Mouse (Mus musculus) heart, embryonic 16.5 days (tissue): Measurements from ENCODE around the gene Cxxc4. TPM values are rescaled to one million over a fixed set of nuclear protein-coding genes. Genes with fewer than 3 reads are reported as not detected.
"Not testable (repeated sequence)": the region's sequence is repeated elsewhere in the genome, so short reads cannot be mapped to it uniquely, and the experiment has no call there.

ENCODE experiments used
- ATAC-seq: fragments of 200-750 bp; cut with Nextera tagmentation; replicated peaks from 2 replicates; pipeline ENCODE4 v1.8.0; 2017; ENCODE audit warnings: moderate number of reproducible peaks; ENCODE audit not compliant: insufficient read depth, low FRiP score; ENCODE audit errors: extremely low read depth
- H3K27ac ChIP-seq: fragments of 300-500 bp; sonication (generic); 2 replicates; pipeline ENCODE4 v1.5.1; 2014; ENCODE audit warnings: mild to moderate bottlenecking, low read length, control low read depth, moderate library complexity
- H3K27me3 ChIP-seq: fragments of 300-500 bp; sonication (generic); 2 replicates; pipeline ENCODE4 v1.6.1; 2014; ENCODE audit warnings: low read length, mixed read lengths; ENCODE audit not compliant: control insufficient read depth, insufficient read depth
- H3K36me3 ChIP-seq: fragments of 300-500 bp; sonication (generic); 2 replicates; pipeline ENCODE4 v1.6.1; 2014; ENCODE audit not compliant: control insufficient read depth, insufficient read depth
- H3K4me1 ChIP-seq: fragments of 300-500 bp; sonication (generic); 2 replicates; pipeline ENCODE4 v1.6.1; 2014; ENCODE audit warnings: low read length, mixed read lengths; ENCODE audit not compliant: control insufficient read depth, insufficient read depth
- H3K4me2 ChIP-seq: fragments of 300-500 bp; sonication (generic); 2 replicates; pipeline ENCODE4 v1.6.1; 2014; ENCODE audit warnings: low read depth, mild to moderate bottlenecking, control low read depth, low read length
- H3K4me3 ChIP-seq: fragments of 300-500 bp; sonication (generic); 2 replicates; pipeline ENCODE4 v1.5.1; 2014; ENCODE audit warnings: mild to moderate bottlenecking, control low read depth, low read length
- H3K9ac ChIP-seq: fragments of 300-500 bp; sonication (generic); 2 replicates; pipeline ENCODE4 v1.6.1; 2014; ENCODE audit warnings: low read length, control low read depth
- H3K9me3 ChIP-seq: fragments of 300-500 bp; sonication (generic); replicated peaks from 2 replicates; pipeline ENCODE4 v1.6.1; 2016; ENCODE audit warnings: low read length; ENCODE audit not compliant: control insufficient read depth
- WGBS: fragments of 180-500 bp; shearing (Covaris S2); extraction: QIAGEN DNeasy Blood & Tissue Kit; methylation state at CpG from one replicate; pipeline ENCODE4 v1.1.7; 2014; 5-methylcytosine and 5-hydroxymethylcytosine counted together
- polyA plus RNA-seq: library from polyadenylated mRNA; unstranded; fragments of >200 nt; fragmentation: Nextera tagmentation; extraction: Ambion mirVana; gene quantifications from 2 replicates; pipeline ENCODE4 v1.2.1, GENCODE M21; 2015

Cxxc4 gene
- 2.8 and 2.9 TPM in 2 replicates for polyA plus RNA-seq

- H3K4me2 ChIP-seq: peak within 1 kb of the TSS; percentile 79
- no peaks in the 10 kb centered on the region for H3K27me3 ChIP-seq
- ATAC-seq: no peak
- 6% methylated on average over 12 of the region's 22 CpGs for WGBS
- H3K9me3 ChIP-seq: no peaks in the 10 kb centered on the region
- peak within 1 kb of the TSS; percentile 85 for H3K27ac ChIP-seq
- peak within 1 kb of the TSS; percentile 73 for H3K4me3 ChIP-seq
- peaks cover 11% of the 10 kb centered on the region for H3K4me1 ChIP-seq
- peak within 1 kb of the TSS; percentile 69 for H3K9ac ChIP-seq
- H3K36me3 ChIP-seq: no peaks in the 10 kb centered on the region
Observed at GRCm38 (mm10) chr3:134236414-134237112, at the start of gene Cxxc4. Gene Cxxc4, plus strand, starts transcription at chr3:134236484.

- no peaks in the 10 kb centered on the region for H3K27me3 ChIP-seq
- ATAC-seq: no peak
- peak overlapping the region; percentile 52 for H3K9ac ChIP-seq
- H3K4me1 ChIP-seq: no peaks in the 10 kb centered on the region; the same call in 1 of the 2 replicates
- WGBS: 31% methylated on average over 12 of the region's 12 CpGs
- peak overlapping the region; percentile 55 for H3K27ac ChIP-seq
- H3K36me3 ChIP-seq: no peaks in the 10 kb centered on the region
- peak overlapping the region; percentile 79 for H3K4me2 ChIP-seq
- no peaks in the 10 kb centered on the region for H3K9me3 ChIP-seq
- peak overlapping the region; percentile 46 for H3K4me3 ChIP-seq
Observed at GRCm38 (mm10) chr3:134188979-134189946, 47.0 kb upstream of the Cxxc4 start.

- Histone ChIP-seq H3K4me2 (peak overlapping the region; percentile 79), H3K4me1 (no peaks in the 10 kb centered on the region; the same call in 1 of the 2 replicates), H3K27me3 (no peaks in the 10 kb centered on the region), H3K27ac (peak overlapping the region; percentile 45), H3K9me3 (no peaks in the 10 kb centered on the region), H3K36me3 (no peaks in the 10 kb centered on the region), H3K9ac (peak overlapping the region; percentile 52), H3K4me3 (peak overlapping the region; percentile 46)
- WGBS: 17% methylated on average over 11 of the region's 11 CpGs
- no peak; the same call in 1 of the 2 replicates for ATAC-seq
Observed at GRCm38 (mm10) chr3:134190046-134190445, 46.2 kb upstream of the Cxxc4 start.

- H3K9me3 ChIP-seq: no peaks in the 10 kb centered on the region
- H3K27me3 ChIP-seq: no peaks in the 10 kb centered on the region
- ATAC-seq: peak; percentile 69
- H3K4me2 ChIP-seq: peak overlapping the region; percentile 46
- peak overlapping the region; percentile 50 for H3K27ac ChIP-seq
- 0 out of 2 replicates have a peak, but pooled peaks cover 2% of the 10 kb centered on the region for H3K4me1 ChIP-seq
- peak overlapping the region; percentile 33 for H3K4me3 ChIP-seq
- no peaks in the 10 kb centered on the region for H3K36me3 ChIP-seq
- 11% methylated on average over 9 of the region's 9 CpGs for WGBS
- H3K9ac ChIP-seq: peak overlapping the region; percentile 35; the same call in 1 of the 2 replicates
Observed at GRCm38 (mm10) chr3:134199892-134200291, 36.4 kb upstream of the Cxxc4 start.

- Histone ChIP-seq H3K27ac (no peak overlapping the region), H3K9me3 (no peaks in the 10 kb centered on the region), H3K9ac (no peak overlapping the region), H3K27me3 (no peaks in the 10 kb centered on the region), H3K4me2 (no peak overlapping the region), H3K4me3 (no peak overlapping the region), H3K36me3 (no peaks in the 10 kb centered on the region), H3K4me1 (no peaks in the 10 kb centered on the region)
- no peak for ATAC-seq
- WGBS: 87% methylated on average over 3 of the region's 3 CpGs
Observed at GRCm38 (mm10) chr3:134206624-134207023, 29.7 kb upstream of the Cxxc4 start.

- Histone ChIP-seq H3K4me1 (no peaks in the 10 kb centered on the region), H3K36me3 (no peaks in the 10 kb centered on the region), H3K9ac (no peak overlapping the region), H3K27ac (no peak overlapping the region), H3K4me3 (no peak overlapping the region), H3K4me2 (no peak overlapping the region), H3K27me3 (no peaks in the 10 kb centered on the region), H3K9me3 (no peaks in the 10 kb centered on the region)
- 69% methylated on average over 6 of the region's 6 CpGs for WGBS
- no peak for ATAC-seq
Observed at GRCm38 (mm10) chr3:134210950-134211349, 25.3 kb upstream of the Cxxc4 start.

- H3K36me3 ChIP-seq, H3K4me3 ChIP-seq, H3K4me1 ChIP-seq, H3K27ac ChIP-seq, H3K4me2 ChIP-seq, H3K9ac ChIP-seq, H3K9me3 ChIP-seq, H3K27me3 ChIP-seq, ATAC-seq: not testable (repeated sequence)
Observed at GRCm38 (mm10) chr3:134219881-134220280, 16.4 kb upstream of the Cxxc4 start.

GRCm38 (mm10) chr3:134221002-134221401, 15.3 kb upstream of the Cxxc4 start:
- 52% methylated on average over 2 of the region's 2 CpGs for WGBS
- Histone ChIP-seq H3K9ac (no peak overlapping the region), H3K4me3 (no peak overlapping the region), H3K4me2 (no peak overlapping the region), H3K27me3 (no peaks in the 10 kb centered on the region), H3K9me3 (no peaks in the 10 kb centered on the region), H3K27ac (no peak overlapping the region), H3K36me3 (no peaks in the 10 kb centered on the region), H3K4me1 (no peaks in the 10 kb centered on the region)
- no peak for ATAC-seq

- WGBS: 62% methylated on average over 1 of the region's 1 CpGs
- no peak for ATAC-seq
Observed at GRCm38 (mm10) chr3:134222593-134222992, 13.7 kb upstream of the Cxxc4 start.

More at GRCm38 (mm10) chr3:134222593-134222992, 13.7 kb upstream of the Cxxc4 start:
- H3K9ac ChIP-seq: no peak overlapping the region
- no peak overlapping the region for H3K4me3 ChIP-seq
- H3K4me1 ChIP-seq: no peaks in the 10 kb centered on the region
- no peaks in the 10 kb centered on the region for H3K9me3 ChIP-seq
- no peaks in the 10 kb centered on the region for H3K36me3 ChIP-seq
- no peak overlapping the region for H3K4me2 ChIP-seq
- no peak overlapping the region for H3K27ac ChIP-seq
- H3K27me3 ChIP-seq: no peaks in the 10 kb centered on the region
